Mouse (Mus musculus) heart, embryonic 12.5 days (tissue): ENCODE results near the gene Gm43064. TPM values are rescaled to one million over a fixed set of nuclear protein-coding genes. Genes with fewer than 3 reads are reported as not detected.

Source experiments
- ATAC-seq: fragments of 200-750 bp; cut with Nextera tagmentation; 2 replicates; pipeline ENCODE4 v1.8.0; 2017; ENCODE audit warnings: moderate TSS enrichment, moderate library complexity; ENCODE audit not compliant: insufficient number of reproducible peaks, low FRiP score
- H3K27ac ChIP-seq: fragments of 300-500 bp; sonication (generic); 2 replicates; pipeline ENCODE4 v1.5.1; 2016; ENCODE audit warnings: mild to moderate bottlenecking, moderate library complexity; ENCODE audit not compliant: poor library complexity, severe bottlenecking
- H3K27me3 ChIP-seq: fragments of 300-500 bp; sonication (generic); replicated peaks from 2 replicates; pipeline ENCODE4 v1.6.1; 2016; ENCODE audit warnings: mild to moderate bottlenecking, moderate library complexity
- H3K36me3 ChIP-seq: fragments of 300-500 bp; sonication (generic); 2 replicates; pipeline ENCODE4 v1.6.1; 2016; ENCODE audit warnings: mild to moderate bottlenecking, moderate library complexity
- H3K4me1 ChIP-seq: fragments of 300-500 bp; sonication (generic); replicated peaks from 2 replicates; pipeline ENCODE4 v1.6.1; 2016; ENCODE audit warnings: mild to moderate bottlenecking
- H3K4me2 ChIP-seq: fragments of 300-500 bp; sonication (generic); 2 replicates; pipeline ENCODE4 v1.6.1; 2016; ENCODE audit warnings: mild to moderate bottlenecking, moderate library complexity
- H3K4me3 ChIP-seq: fragments of 300-500 bp; sonication (generic); 2 replicates; pipeline ENCODE4 v1.5.1; 2016; ENCODE audit warnings: mild to moderate bottlenecking
- H3K9ac ChIP-seq: fragments of 300-500 bp; sonication (generic); 2 replicates; pipeline ENCODE4 v1.6.1; 2016; ENCODE audit warnings: mild to moderate bottlenecking, moderate library complexity
- H3K9me3 ChIP-seq: fragments of 300-500 bp; sonication (generic); replicated peaks from 2 replicates; pipeline ENCODE4 v1.6.1; 2016; ENCODE audit warnings: mild to moderate bottlenecking, moderate library complexity
- WGBS: fragments of 180-500 bp; shearing (Covaris S2); methylation state at CpG from one replicate; pipeline ENCODE4 v1.1.7; 2016; 5-methylcytosine and 5-hydroxymethylcytosine counted together
- polyA plus RNA-seq: library from polyadenylated mRNA; unstranded; fragments of >200 nt; fragmentation: Nextera tagmentation; extraction: Ambion mirVana; gene quantifications from 2 replicates; pipeline ENCODE4 v1.2.1, GENCODE M21; 2016

Gene Gm43064
- polyA plus RNA-seq, 1 experiment from 2014 or later: 0.27 TPM

GRCm38 (mm10) chr3:103885946-103886345 is 76.6 kb downstream of the Gm43064 start:
- Histone ChIP-seq H3K9me3 (no peaks in the 10 kb centered on the region), H3K9ac (no peak overlapping the region), H3K4me3 (no peak overlapping the region), H3K27ac (no peak overlapping the region), H3K4me2 (no peak overlapping the region), H3K4me1 (0 out of 2 replicates have a peak, but pooled peaks cover 3% of the 10 kb centered on the region), H3K36me3 (no peaks in the 10 kb centered on the region), H3K27me3 (no peaks in the 10 kb centered on the region)
- no peak for ATAC-seq
- WGBS: 71% methylated on average over 11 of the region's 11 CpGs

GRCm38 (mm10) chr3:103887581-103887980 is 78.2 kb downstream of the Gm43064 start:
- ATAC-seq: no peak
- Histone ChIP-seq H3K4me2 (no peak overlapping the region), H3K9ac (no peak overlapping the region), H3K4me3 (no peak overlapping the region), H3K4me1 (no peaks in the 10 kb centered on the region), H3K36me3 (no peaks in the 10 kb centered on the region), H3K9me3 (no peaks in the 10 kb centered on the region), H3K27me3 (no peaks in the 10 kb centered on the region), H3K27ac (no peak overlapping the region)
- 41% methylated on average over 3 of the region's 3 CpGs for WGBS

Other genes starting within 250 kb of the Gm43064 start
- gene Syt6, start 234.3 kb upstream of the Gm43064 start, polyA plus RNA-seq: 0.11 and 0.21 TPM in 2 replicates
- gene Atg4a-ps, start 163.5 kb upstream of the Gm43064 start, polyA plus RNA-seq: not detected in 2 replicates
- 19.5 and 20.5 TPM in 2 replicates for gene Olfml3, start 71.6 kb upstream of the Gm43064 start, polyA plus RNA-seq
- gene Gm10964, start 70.2 kb upstream of the Gm43064 start, polyA plus RNA-seq: not detected in 2 replicates
- 13.5 and 14.9 TPM in 2 replicates for gene Hipk1, start 18.0 kb upstream of the Gm43064 start, polyA plus RNA-seq
- gene Dclre1b, start 129 bp upstream of the Gm43064 start, polyA plus RNA-seq: 18.1 and 19.8 TPM in 2 replicates
- gene Ap4b1, start 53 bp upstream of the Gm43064 start, polyA plus RNA-seq: 16.2 and 16.5 TPM in 2 replicates
- 0.10 and 0.32 TPM in 2 replicates for gene Bcl2l15, start 23.0 kb downstream of the Gm43064 start, polyA plus RNA-seq
- 0.54 and 0.82 TPM in 2 replicates for gene Ptpn22, start 50.2 kb downstream of the Gm43064 start, polyA plus RNA-seq
- gene Rsbn1, start 104.5 kb downstream of the Gm43064 start, polyA plus RNA-seq: 8.0 and 8.4 TPM in 2 replicates
- 23.3 and 23.9 TPM in 2 replicates for gene Phtf1, start 158.5 kb downstream of the Gm43064 start, polyA plus RNA-seq